Mouse (Mus musculus): ENCODE results near the gene Nkx1-2. TPM values are rescaled to one million over a fixed set of nuclear protein-coding genes. Genes with fewer than 3 reads are reported as not detected.

The Nkx1-2 gene
- polyA plus RNA-seq (2012; fragmentation: generic; extraction: Trizol) = not detected

GRCm38 (mm10) chr7:132599071-132599975, at the start of gene Nkx1-2:
Gene Nkx1-2 (minus strand): TSS chr7:132599637.
- no peak for TF ChIP-seq POLR2AphosphoS2 (IDR thresholded peaks at IDR 0.05; ENCODE audit: insufficient read length, low read depth)
- TF ChIP-seq E2F4 (IDR thresholded peaks at IDR 0.05; ENCODE audit: insufficient read depth) = no peak
- TF ChIP-seq TCF3 (IDR thresholded peaks at IDR 0.05; ENCODE audit: insufficient read length, low read depth) = no peak
- TF ChIP-seq MYOD1 (IDR thresholded peaks at IDR 0.05; ENCODE audit: control insufficient read depth in 1 of 3, insufficient read length in 2 of 3, low read depth in 2 of 3) = no peak
- no peak for TF ChIP-seq CEBPB (IDR thresholded peaks at IDR 0.05; ENCODE audit: insufficient read depth, poor library complexity, severe bottlenecking)
- no peak for TF ChIP-seq POLR2A (IDR thresholded peaks at IDR 0.05; ENCODE audit: insufficient read length, low read depth)
- TF ChIP-seq TCF12 (IDR thresholded peaks at IDR 0.05; ENCODE audit: insufficient read depth, poor library complexity, severe bottlenecking) = no peak
- no peak for TF ChIP-seq MAX (IDR thresholded peaks at IDR 0.05; ENCODE audit: low read depth)
- TF ChIP-seq SRF (IDR thresholded peaks at IDR 0.05; ENCODE audit: control insufficient read depth, insufficient read length, low read depth) = no peak
- TF ChIP-seq REST (IDR thresholded peaks at IDR 0.05; ENCODE audit: insufficient read depth, insufficient read length) = no peak
- Histone ChIP-seq H3K4me3 (no peak within 1 kb of the TSS), H3K27me3 (ENCODE audit: control insufficient read depth, insufficient read depth, insufficient read length) (peaks cover 73% of the 10 kb centered on the region)

GRCm38 (mm10) chr7:132646514-132646913, 47.1 kb upstream of the Nkx1-2 start:
- Histone ChIP-seq H3ac (ENCODE audit: control insufficient read depth, insufficient read length) (no peak overlapping the region), H3K4me2 (ENCODE audit: low read depth) (no peak overlapping the region), H3K79me2 (ENCODE audit: control insufficient read depth, insufficient read depth) (no peaks in the 10 kb centered on the region), H3K27me3 (ENCODE audit: control insufficient read depth, insufficient read depth, insufficient read length) (peaks cover 42% of the 10 kb centered on the region), H3K36me3 (ENCODE audit: control insufficient read depth, insufficient read depth) (no peaks in the 10 kb centered on the region), H3K4me3 (no peak overlapping the region)
- TF ChIP-seq POLR2A (IDR thresholded peaks at IDR 0.05; ENCODE audit: insufficient read length, low read depth) (no peak), USF1 (IDR thresholded peaks at IDR 0.05; ENCODE audit: low read depth) (no peak), MAX (IDR thresholded peaks at IDR 0.05; ENCODE audit: low read depth) (no peak), SRF (IDR thresholded peaks at IDR 0.05; ENCODE audit: control insufficient read depth, insufficient read length, low read depth) (no peak), TCF3 (IDR thresholded peaks at IDR 0.05; ENCODE audit: insufficient read length, low read depth) (no peak), E2F4 (IDR thresholded peaks at IDR 0.05; ENCODE audit: insufficient read depth) (no peak), POLR2AphosphoS2 (IDR thresholded peaks at IDR 0.05; ENCODE audit: insufficient read length, low read depth) (no peak), CEBPB (IDR thresholded peaks at IDR 0.05; ENCODE audit: insufficient read depth, poor library complexity, severe bottlenecking) (no peak), REST (IDR thresholded peaks at IDR 0.05; ENCODE audit: insufficient read depth, insufficient read length) (no peak), TCF12 (IDR thresholded peaks at IDR 0.05; ENCODE audit: insufficient read depth, poor library complexity, severe bottlenecking) (no peak), MYOD1 (IDR thresholded peaks at IDR 0.05; ENCODE audit: control insufficient read depth in 1 of 3, insufficient read length in 2 of 3, low read depth in 2 of 3) (no peak), MYOG (IDR thresholded peaks at IDR 0.05; ENCODE audit: control insufficient read depth in 1 of 3, insufficient read depth in 1 of 3, insufficient read length in 2 of 3, low read depth in 2 of 3) (no peak)

More at GRCm38 (mm10) chr7:132599071-132599975, at the start of gene Nkx1-2:
- Histone ChIP-seq H3ac (ENCODE audit: control insufficient read depth, insufficient read length) (no peak within 1 kb of the TSS), H3K79me2 (ENCODE audit: control insufficient read depth, insufficient read depth) (no peaks in the 10 kb centered on the region), H3K4me2 (ENCODE audit: low read depth) (no peak within 1 kb of the TSS), H3K36me3 (ENCODE audit: control insufficient read depth, insufficient read depth) (no peaks in the 10 kb centered on the region)

- Histone ChIP-seq H3K79me2 (ENCODE audit: control insufficient read depth, insufficient read depth) (no peaks in the 10 kb centered on the region), H3K36me3 (ENCODE audit: control insufficient read depth, insufficient read depth) (no peaks in the 10 kb centered on the region), H3K4me2 (ENCODE audit: low read depth) (no peak overlapping the region), H3ac (ENCODE audit: control insufficient read depth, insufficient read length) (no peak overlapping the region), H3K4me3 (no peak overlapping the region), H3K27me3 (ENCODE audit: control insufficient read depth, insufficient read depth, insufficient read length) (peaks cover 26% of the 10 kb centered on the region)
- TF ChIP-seq POLR2AphosphoS2 (IDR thresholded peaks at IDR 0.05; ENCODE audit: insufficient read length, low read depth) (no peak), E2F4 (IDR thresholded peaks at IDR 0.05; ENCODE audit: insufficient read depth) (no peak), MYOG (IDR thresholded peaks at IDR 0.05; ENCODE audit: control insufficient read depth in 1 of 3, insufficient read depth in 1 of 3, insufficient read length in 2 of 3, low read depth in 2 of 3) (no peak), USF1 (IDR thresholded peaks at IDR 0.05; ENCODE audit: low read depth) (no peak), SRF (IDR thresholded peaks at IDR 0.05; ENCODE audit: control insufficient read depth, insufficient read length, low read depth) (no peak), REST (IDR thresholded peaks at IDR 0.05; ENCODE audit: insufficient read depth, insufficient read length) (no peak), POLR2A (IDR thresholded peaks at IDR 0.05; ENCODE audit: insufficient read length, low read depth) (no peak)
Measured at GRCm38 (mm10) chr7:132644605-132645279, 45.3 kb upstream of the Nkx1-2 start.

- peaks cover 6% of the 10 kb centered on the region for H3K27me3 ChIP-seq (ENCODE audit: control insufficient read depth, insufficient read depth, insufficient read length)
- no peak overlapping the region for H3ac ChIP-seq (ENCODE audit: control insufficient read depth, insufficient read length)
- no peaks in the 10 kb centered on the region for H3K79me2 ChIP-seq (ENCODE audit: control insufficient read depth, insufficient read depth)
- TF ChIP-seq MYOD1 (IDR thresholded peaks at IDR 0.05; ENCODE audit: control insufficient read depth in 1 of 3, insufficient read length in 2 of 3, low read depth in 2 of 3) (no peak), TCF3 (IDR thresholded peaks at IDR 0.05; ENCODE audit: insufficient read length, low read depth) (no peak), MYOG (IDR thresholded peaks at IDR 0.05; ENCODE audit: control insufficient read depth in 1 of 3, insufficient read depth in 1 of 3, insufficient read length in 2 of 3, low read depth in 2 of 3) (no peak), MAX (IDR thresholded peaks at IDR 0.05; ENCODE audit: low read depth) (no peak), POLR2A (IDR thresholded peaks at IDR 0.05; ENCODE audit: insufficient read length, low read depth) (no peak), REST (IDR thresholded peaks at IDR 0.05; ENCODE audit: insufficient read depth, insufficient read length) (no peak), CEBPB (IDR thresholded peaks at IDR 0.05; ENCODE audit: insufficient read depth, poor library complexity, severe bottlenecking) (no peak), TCF12 (IDR thresholded peaks at IDR 0.05; ENCODE audit: insufficient read depth, poor library complexity, severe bottlenecking) (no peak), SRF (IDR thresholded peaks at IDR 0.05; ENCODE audit: control insufficient read depth, insufficient read length, low read depth) (no peak), E2F4 (IDR thresholded peaks at IDR 0.05; ENCODE audit: insufficient read depth) (no peak)
- H3K36me3 ChIP-seq (ENCODE audit: control insufficient read depth, insufficient read depth) = no peaks in the 10 kb centered on the region
- H3K4me2 ChIP-seq (ENCODE audit: low read depth) = no peak overlapping the region
- H3K4me3 ChIP-seq = no peak overlapping the region
Measured at GRCm38 (mm10) chr7:132641606-132642005, 42.2 kb upstream of the Nkx1-2 start.
